Mouse (Mus musculus) CH12.LX (cell line): ENCODE data around the gene Gbe1.

Experiments
- CHD2 ChIP-seq: IDR thresholded peaks from 2 replicates; pipeline ENCODE4 v1.6.1; 2011; ENCODE audit warnings: low read length, improper control_type of control experiment
- CTCF ChIP-seq, 2 experiments: IDR thresholded peaks in 1 of 2; conservative IDR thresholded peaks in 1 of 2; 2 replicates each; pipeline ENCODE4 v1.5.1; 2011 to 2012; ENCODE audit warnings: low read depth in 2 of 2, low read length in 2 of 2, improper control_type of control experiment in 1 of 2, inconsistent platforms in 1 of 2, mild to moderate bottlenecking in 1 of 2, moderate library complexity in 1 of 2
- EP300 ChIP-seq: IDR thresholded peaks from 2 replicates; pipeline ENCODE4 v1.6.1; 2011; ENCODE audit warnings: low read length, improper control_type of control experiment
- GABPA ChIP-seq: IDR thresholded peaks from 2 replicates; pipeline ENCODE4 v1.6.1; 2012; ENCODE audit warnings: low read depth, low read length, improper control_type of control experiment, inconsistent platforms; ENCODE audit not compliant: insufficient replicate concordance
- JUN ChIP-seq: IDR thresholded peaks from 2 replicates; pipeline ENCODE4 v1.6.1; 2011; ENCODE audit warnings: low read depth, mild to moderate bottlenecking, low read length, improper control_type of control experiment, moderate library complexity; ENCODE audit not compliant: insufficient read depth
- NRF1 ChIP-seq: IDR thresholded peaks from 2 replicates; pipeline ENCODE4 v1.6.1; 2014; ENCODE audit warnings: low read depth, mild to moderate bottlenecking, inconsistent platforms, low read length, improper control_type of control experiment, moderate library complexity
- POLR2A ChIP-seq: IDR thresholded peaks from 2 replicates; pipeline ENCODE4 v1.6.1; 2011; ENCODE audit warnings: low read depth, mild to moderate bottlenecking, improper control_type of control experiment, low read length
- SIN3A ChIP-seq: IDR thresholded peaks from 2 replicates; pipeline ENCODE4 v1.6.1; 2012; ENCODE audit warnings: low read length, improper control_type of control experiment, inconsistent platforms
- ZKSCAN1 ChIP-seq: IDR thresholded peaks from 2 replicates; pipeline ENCODE4 v1.6.1; 2012; ENCODE audit warnings: low read depth, inconsistent platforms, low read length, improper control_type of control experiment, borderline replicate concordance

GRCm38 (mm10) chr16:70617691-70618090 is 303.9 kb downstream of the Gbe1 start:
- TF ChIP-seq CTCF (conservative IDR thresholded peaks at IDR 0.05 in 1 of 2, IDR thresholded peaks at IDR 0.05 in 1 of 2; ENCODE audit: low read depth in 2 of 2, low read length in 2 of 2) (no peak), POLR2A (no peak), JUN (no peak), ZKSCAN1 (no peak), NRF1 (no peak), SIN3A (no peak), GABPA (no peak), CHD2 (no peak), EP300 (no peak)
